Mouse (Mus musculus) megakaryocyte, embryonic 14.5 days (primary cell): Measurements from ENCODE around the gene Med8.

Experiments
- FLI1 ChIP-seq: IDR thresholded peaks from 2 replicates; pipeline ENCODE4 v1.6.1; 2012; ENCODE audit warnings: low read length, inconsistent platforms, mixed read lengths
- GATA1 ChIP-seq: IDR thresholded peaks from 3 replicates; pipeline ENCODE4 v1.6.1; 2012; ENCODE audit warnings: mixed read lengths, low read length, inconsistent platforms, borderline replicate concordance

- no peak for TF ChIP-seq GATA1
- no peak for TF ChIP-seq FLI1
These were observed 4.4 kb downstream of the Med8 start for GRCm38 (mm10) chr4:118413553-118413952.
